Mouse (Mus musculus) limb, embryonic 13.5 days (tissue): ENCODE measurements around the gene Scaf1. TPM values are rescaled to one million over a fixed set of nuclear protein-coding genes. Genes with fewer than 3 reads are reported as not detected.
A peak's percentile ranks its signal among the peaks of the same experiment; 100 is the strongest.

Experiments used
- ATAC-seq: fragments of 200-750 bp; cut with Nextera tagmentation; 2 replicates; pipeline ENCODE4 v1.8.0; 2017; ENCODE audit warnings: low read depth, moderate number of reproducible peaks, moderate TSS enrichment; ENCODE audit not compliant: low FRiP score
- H3K27ac ChIP-seq: fragments of 300-500 bp; sonication (generic); 2 replicates; pipeline ENCODE4 v1.5.1; 2015; ENCODE audit warnings: inconsistent platforms, mild to moderate bottlenecking, moderate library complexity
- H3K27me3 ChIP-seq: fragments of 300-500 bp; sonication (generic); 2 replicates; pipeline ENCODE4 v1.6.1; 2015; ENCODE audit warnings: mild to moderate bottlenecking, inconsistent platforms
- H3K36me3 ChIP-seq: fragments of 300-500 bp; sonication (generic); 2 replicates; pipeline ENCODE4 v1.6.1; 2015; ENCODE audit warnings: inconsistent platforms, mild to moderate bottlenecking, moderate library complexity
- H3K4me1 ChIP-seq: fragments of 300-500 bp; sonication (generic); 2 replicates; pipeline ENCODE4 v1.6.1; 2015; ENCODE audit warnings: inconsistent platforms
- H3K4me2 ChIP-seq: fragments of 300-500 bp; sonication (generic); replicated peaks from 2 replicates; pipeline ENCODE4 v1.6.1; 2015; ENCODE audit warnings: inconsistent platforms, mild to moderate bottlenecking, moderate library complexity
- H3K4me3 ChIP-seq: fragments of 300-500 bp; sonication (generic); 2 replicates; pipeline ENCODE4 v1.5.1; 2015; ENCODE audit warnings: moderate library complexity, mild to moderate bottlenecking, inconsistent platforms
- H3K9ac ChIP-seq: fragments of 300-500 bp; sonication (generic); 2 replicates; pipeline ENCODE4 v1.6.1; 2015; ENCODE audit warnings: mild to moderate bottlenecking, inconsistent platforms
- H3K9me3 ChIP-seq: fragments of 300-500 bp; sonication (generic); 2 replicates; pipeline ENCODE4 v1.6.1; 2016; ENCODE audit warnings: inconsistent platforms
- WGBS: fragments of 180-500 bp; shearing (Covaris S2); methylation state at CpG from one replicate; pipeline ENCODE4 v1.1.7; 2015; 5-methylcytosine and 5-hydroxymethylcytosine counted together
- polyA plus RNA-seq: library from polyadenylated mRNA; unstranded; fragments of >200 nt; fragmentation: Nextera tagmentation; extraction: Ambion mirVana; gene quantifications from 2 replicates; pipeline ENCODE4 v1.2.1, GENCODE M21; 2015

Gene Scaf1
- 38.6 and 40.7 TPM in 2 replicates for polyA plus RNA-seq

DNA sequence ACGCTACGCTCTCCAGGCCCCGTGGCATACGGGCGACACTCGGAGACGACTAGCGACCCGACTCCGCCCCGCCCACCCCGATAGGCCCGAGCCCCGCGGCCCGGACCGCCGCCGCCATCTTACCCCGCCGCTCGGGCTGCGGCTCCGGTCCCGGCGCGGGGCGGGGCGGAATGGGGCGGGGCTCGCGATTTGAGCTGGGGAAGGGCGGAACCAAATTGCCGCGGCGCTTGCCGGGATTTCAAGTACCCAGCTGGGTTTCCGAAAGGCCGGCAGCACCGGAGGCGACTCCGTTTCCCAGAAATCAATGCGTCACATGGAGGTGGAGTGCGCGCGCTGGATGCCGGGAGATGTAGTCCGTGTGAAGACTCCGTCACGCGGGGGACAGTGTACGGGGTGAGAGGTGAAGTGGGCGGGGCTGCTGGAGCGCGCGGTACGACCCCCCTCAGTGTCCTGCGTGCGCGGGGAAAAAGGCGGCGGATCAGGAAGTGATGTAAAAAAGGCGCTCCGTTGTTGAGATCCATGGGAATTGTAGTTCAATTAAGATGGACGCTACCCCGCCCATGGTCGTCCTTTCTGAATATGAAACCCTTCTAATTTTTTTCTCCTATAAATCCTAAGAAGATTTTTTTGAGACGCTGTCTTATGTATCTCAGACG, at the start of gene Scaf1:
Scaf1 (minus strand) TSS at position 407 of the 656 bp plus-strand sequence.
- peak; percentile 89 for ATAC-seq
- Histone ChIP-seq H3K27me3 (0 out of 2 replicates have a peak, but pooled peaks cover 5% of the 10 kb centered on the region), H3K27ac (peak within 1 kb of the TSS; percentile 96), H3K4me1 (peaks cover 34% of the 10 kb centered on the region), H3K4me2 (peak within 1 kb of the TSS; percentile 81), H3K9me3 (no peaks in the 10 kb centered on the region), H3K9ac (peak within 1 kb of the TSS; percentile 98), H3K36me3 (peaks cover 31% of the 10 kb centered on the region), H3K4me3 (peak within 1 kb of the TSS; percentile 93)
- WGBS = under 1% methylated on average over 62 of the region's 69 CpGs

DNA sequence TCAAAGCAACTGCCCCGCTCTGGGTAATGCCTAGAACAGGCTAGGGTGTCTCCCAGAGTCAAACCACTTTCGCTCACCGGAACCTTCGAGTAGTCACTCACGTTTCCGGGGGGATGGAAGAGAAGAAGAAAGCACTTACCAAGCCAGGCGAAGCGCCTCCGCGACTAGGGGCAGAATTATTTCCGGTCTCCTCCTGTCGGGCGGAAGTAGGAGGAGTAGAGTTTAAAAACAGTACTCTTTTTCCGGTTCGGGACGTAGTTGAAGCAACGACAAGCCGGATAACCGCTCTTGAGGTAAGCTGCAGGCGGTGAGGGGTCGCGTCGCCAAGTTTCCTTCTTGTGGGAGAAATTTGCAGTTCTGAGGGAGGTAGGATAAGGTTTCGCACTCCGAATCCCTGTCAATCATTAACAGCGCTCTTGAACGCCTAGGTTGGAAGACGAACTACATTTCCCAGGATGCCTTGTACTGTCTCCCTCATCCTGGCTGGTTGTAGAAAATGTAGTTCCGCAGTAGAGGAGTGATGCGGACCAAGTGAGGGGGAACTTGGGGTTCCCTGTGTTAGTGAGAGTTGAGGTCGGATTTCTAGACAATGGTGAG, 46.2 kb upstream of the Scaf1 start, which contains the start of the genes Nosip and Prrg2:
Nosip (plus strand) TSS at position 191 of the 597 bp plus-strand sequence.
Prrg2 (minus strand) TSS at position 439 of the 597 bp plus-strand sequence.
- Histone ChIP-seq H3K36me3 (peaks cover 9% of the 10 kb centered on the region), H3K4me3 (peak within 1 kb of the TSS; percentile 68), H3K4me2 (peak within 1 kb of the TSS; percentile 63), H3K9me3 (no peaks in the 10 kb centered on the region), H3K9ac (peak within 1 kb of the TSS; percentile 72), H3K27me3 (no peaks in the 10 kb centered on the region), H3K27ac (peak within 1 kb of the TSS; percentile 92), H3K4me1 (peaks cover 27% of the 10 kb centered on the region)
- under 1% methylated on average over 31 of the region's 31 CpGs for WGBS
- ATAC-seq = peak; percentile 91

DNA sequence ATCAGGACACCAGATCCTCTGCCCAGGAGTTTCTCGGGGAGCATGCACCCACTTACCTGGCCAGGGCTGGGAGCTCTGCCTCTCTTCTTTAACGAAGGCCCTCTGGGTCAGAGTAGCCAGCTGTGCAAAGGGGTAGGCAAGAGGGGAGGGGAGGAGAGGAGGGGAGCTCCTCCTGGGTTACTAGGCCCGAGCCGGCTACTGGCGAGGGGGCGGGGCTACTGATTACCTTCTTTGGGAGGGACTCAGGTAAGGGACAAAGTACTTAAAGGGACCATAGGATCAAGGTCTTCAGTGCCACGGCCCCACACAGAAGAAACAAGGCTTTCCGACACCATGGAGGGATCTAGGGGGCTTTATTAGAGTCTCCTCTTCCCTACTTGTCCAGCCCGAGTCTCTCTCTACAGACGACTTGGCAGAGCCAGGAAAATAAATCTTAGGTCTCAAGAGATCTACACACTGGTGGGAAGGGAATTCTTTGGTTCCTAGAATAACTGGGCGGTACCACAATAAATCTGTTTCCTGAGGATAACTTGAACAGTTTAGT, 45.4 kb upstream of the Scaf1 start:
- H3K27me3 ChIP-seq = no peaks in the 10 kb centered on the region
- H3K4me3 ChIP-seq = peak overlapping the region; percentile 68
- no peak for ATAC-seq
- peaks cover 9% of the 10 kb centered on the region for H3K36me3 ChIP-seq
- H3K9me3 ChIP-seq = no peaks in the 10 kb centered on the region
- 15% methylated on average over 11 of the region's 11 CpGs for WGBS
- peak overlapping the region; percentile 63 for H3K4me2 ChIP-seq
- H3K9ac ChIP-seq = peak overlapping the region; percentile 60
- H3K27ac ChIP-seq = peak overlapping the region; percentile 92
- peaks cover 27% of the 10 kb centered on the region for H3K4me1 ChIP-seq

DNA sequence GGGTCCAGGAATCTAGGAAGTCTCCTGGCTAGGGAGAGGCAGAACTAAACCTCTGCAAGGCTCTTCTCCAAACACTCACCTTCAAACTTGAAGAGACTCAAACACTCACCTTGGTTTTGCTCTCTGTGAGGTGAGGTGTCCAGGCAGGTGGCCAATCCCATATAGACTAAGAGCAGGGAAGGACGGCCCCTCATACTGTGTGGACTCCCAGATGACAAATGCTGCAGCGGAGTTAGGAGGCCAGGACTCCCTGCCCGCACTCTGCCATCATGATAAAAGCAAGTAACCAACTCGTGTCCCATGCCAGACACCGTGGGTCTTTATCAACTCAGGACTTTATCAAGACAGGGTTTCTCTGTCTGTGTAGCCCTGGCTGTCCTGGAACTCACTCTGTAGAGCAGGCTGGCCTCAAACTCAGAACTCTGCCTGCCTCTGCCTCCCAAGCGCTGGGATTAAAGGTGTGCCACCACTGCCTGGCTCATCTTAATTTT, 44.5 kb upstream of the Scaf1 start:
- no peak overlapping the region for H3K27ac ChIP-seq
- H3K9ac ChIP-seq = no peak overlapping the region
- H3K27me3 ChIP-seq = no peaks in the 10 kb centered on the region
- no peak for ATAC-seq
- H3K4me3 ChIP-seq = no peak overlapping the region; the same call in 1 of the 2 replicates
- H3K9me3 ChIP-seq = no peaks in the 10 kb centered on the region
- H3K4me2 ChIP-seq = peak overlapping the region; percentile 63; the same call in 1 of the 2 replicates
- peaks cover 27% of the 10 kb centered on the region for H3K4me1 ChIP-seq
- 90% methylated on average over 6 of the region's 6 CpGs for WGBS
- H3K36me3 ChIP-seq = peaks cover 9% of the 10 kb centered on the region

DNA sequence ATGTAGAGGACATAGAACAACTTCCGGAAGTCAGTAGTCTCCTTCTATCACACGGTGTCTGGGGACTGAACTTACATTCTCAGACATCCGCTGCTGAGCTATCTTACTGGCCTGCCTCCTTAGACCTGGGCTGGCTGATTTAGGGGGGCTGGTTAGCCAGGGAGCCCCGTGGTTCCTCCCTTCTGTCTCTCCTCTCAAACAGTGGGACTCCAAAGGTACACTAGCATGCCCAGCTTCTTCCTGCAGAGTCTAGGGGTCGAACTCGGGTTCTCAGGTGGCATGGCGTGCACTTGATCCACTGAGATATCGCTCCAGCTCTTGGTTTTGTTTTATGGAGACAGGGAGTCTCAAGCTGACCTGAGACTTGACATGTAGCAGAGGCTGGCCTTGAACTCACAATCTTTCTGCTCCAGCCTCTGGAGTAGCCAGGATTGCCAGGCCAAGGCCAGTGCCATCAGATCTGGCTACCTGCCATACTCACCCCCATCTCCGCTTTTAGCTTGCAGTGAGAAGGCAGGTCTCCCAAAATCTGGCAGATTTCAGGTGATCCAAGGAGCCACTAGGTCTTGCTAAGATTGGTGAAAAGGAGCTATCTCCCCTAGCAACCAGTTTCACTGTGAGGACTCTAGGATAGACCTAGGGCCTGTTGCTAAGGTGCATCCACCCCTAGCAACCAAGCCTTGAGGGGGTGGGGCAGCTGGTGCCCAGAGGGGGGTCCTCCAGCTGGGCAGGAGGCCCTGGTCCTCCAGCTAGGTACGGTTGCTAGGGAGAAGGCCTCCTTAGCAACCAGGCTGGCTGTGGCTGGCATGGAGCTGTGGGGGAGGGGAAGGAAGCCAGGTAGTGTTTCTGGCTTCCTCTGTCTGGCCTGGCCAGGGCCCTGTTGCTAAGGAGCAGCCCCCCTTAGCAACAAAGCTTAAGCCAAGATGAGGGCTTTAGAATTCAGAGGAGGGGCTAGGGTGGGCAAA, 42.7 kb upstream of the Scaf1 start:
- Histone ChIP-seq H3K9ac (no peak overlapping the region), H3K27ac (no peak overlapping the region), H3K4me1 (peaks cover 28% of the 10 kb centered on the region), H3K36me3 (peaks cover 9% of the 10 kb centered on the region), H3K9me3 (no peaks in the 10 kb centered on the region), H3K4me2 (no peak overlapping the region), H3K27me3 (no peaks in the 10 kb centered on the region), H3K4me3 (no peak overlapping the region)
- 74% methylated on average over 10 of the region's 10 CpGs for WGBS
- ATAC-seq = no peak

DNA sequence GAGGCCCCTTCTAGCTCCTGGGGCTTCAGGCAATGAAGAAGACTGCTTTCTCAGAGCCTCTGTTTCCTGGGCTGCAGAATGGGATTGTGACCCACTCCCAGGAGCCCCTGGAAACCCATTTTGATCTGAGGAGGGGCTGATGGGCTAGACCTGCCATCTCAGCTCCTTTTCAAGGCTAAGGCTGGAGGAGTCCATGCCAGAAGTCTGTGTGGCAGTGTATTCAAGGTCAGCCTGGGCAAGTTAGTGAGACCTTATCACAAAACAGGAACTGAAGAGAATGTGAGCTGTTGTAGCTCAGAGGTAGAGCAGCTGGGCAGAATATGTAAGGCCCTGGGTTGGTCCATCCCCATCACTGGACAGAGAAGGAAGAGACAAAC, 40.8 kb upstream of the Scaf1 start:
- Histone ChIP-seq H3K9me3 (no peaks in the 10 kb centered on the region), H3K4me2 (no peak overlapping the region), H3K4me3 (no peak overlapping the region), H3K27me3 (no peaks in the 10 kb centered on the region), H3K9ac (0 out of 2 replicates have a peak overlapping the region, but pooled peaks have one; percentile 26), H3K27ac (no peak overlapping the region), H3K4me1 (peaks cover 21% of the 10 kb centered on the region), H3K36me3 (peaks cover 9% of the 10 kb centered on the region)
- ATAC-seq = no peak

DNA sequence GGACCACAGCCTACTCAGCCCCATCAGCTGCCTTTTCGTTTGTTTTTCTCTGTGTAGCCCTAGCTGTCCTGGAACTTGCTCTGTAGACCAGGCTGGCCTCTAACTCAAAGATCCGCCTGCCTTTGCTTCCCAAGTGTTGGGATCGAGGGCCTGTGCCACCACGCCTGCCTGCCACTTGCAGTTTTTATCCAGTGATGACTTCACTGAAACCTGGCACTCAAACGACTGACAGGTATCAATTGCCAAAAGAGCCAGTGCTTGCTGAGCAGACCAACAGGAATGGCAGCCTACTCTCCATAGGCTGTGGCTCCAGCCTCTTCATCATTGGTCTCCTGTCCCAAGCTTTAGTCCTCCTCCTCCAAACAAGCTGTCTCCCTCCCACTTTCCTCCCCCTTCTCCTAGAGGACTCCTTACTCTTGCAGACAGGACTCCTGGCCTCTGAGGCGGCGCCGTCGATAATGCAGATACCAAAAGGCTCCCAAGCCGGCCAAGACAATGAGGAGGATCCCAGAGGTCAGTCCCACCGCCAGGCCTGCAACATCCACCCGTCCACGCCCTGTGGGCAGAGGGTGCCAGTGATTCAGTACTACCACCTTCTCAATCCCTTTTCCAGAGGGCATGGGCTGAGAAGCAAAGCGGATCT, 40.3 kb upstream of the Scaf1 start:
- WGBS = 63% methylated on average over 14 of the region's 14 CpGs
- Histone ChIP-seq H3K36me3 (peaks cover 9% of the 10 kb centered on the region), H3K4me3 (no peak overlapping the region)

DNA sequence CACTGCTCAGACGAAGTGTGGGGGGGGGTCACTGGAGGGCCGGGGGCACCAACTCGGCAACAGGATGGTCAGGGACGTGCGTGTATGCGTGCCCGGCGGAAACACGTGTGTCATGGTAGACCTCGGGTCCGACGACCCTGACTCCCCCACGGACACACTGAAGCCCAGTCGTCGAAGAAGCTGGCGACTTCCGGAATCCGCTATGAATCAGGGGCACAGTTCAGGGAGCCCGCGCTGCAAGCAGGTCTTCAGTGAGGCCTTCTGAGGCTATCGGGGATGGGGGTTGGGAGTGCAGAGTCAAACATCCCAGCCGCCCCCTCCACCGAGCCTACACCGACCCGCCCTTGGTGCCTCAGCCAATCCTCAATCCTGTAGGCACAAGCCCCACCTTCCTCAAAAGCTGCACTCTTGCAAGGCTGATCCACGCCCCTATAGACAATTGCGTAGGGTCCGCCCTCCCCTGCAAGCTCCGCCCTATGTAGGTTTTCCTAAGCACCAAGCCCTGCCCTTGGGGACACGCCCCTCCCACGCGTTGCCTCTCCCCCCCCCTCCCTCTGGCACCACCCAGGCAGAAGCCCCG, 37.9 kb upstream of the Scaf1 start:
- peaks cover 23% of the 10 kb centered on the region for H3K36me3 ChIP-seq
- H3K9me3 ChIP-seq = no peaks in the 10 kb centered on the region
- H3K27ac ChIP-seq = peak overlapping the region; percentile 99
- ATAC-seq = peak; percentile 94
- under 1% methylated on average over 33 of the region's 33 CpGs for WGBS
- H3K4me2 ChIP-seq = peak overlapping the region; percentile 97
- peak overlapping the region; percentile 84 for H3K4me3 ChIP-seq
- H3K4me1 ChIP-seq = peaks cover 25% of the 10 kb centered on the region
- no peaks in the 10 kb centered on the region for H3K27me3 ChIP-seq
- H3K9ac ChIP-seq = peak overlapping the region; percentile 87

More for the DNA sequence above, 40.3 kb upstream of the Scaf1 start:
- Histone ChIP-seq H3K27ac (no peak overlapping the region), H3K4me1 (peaks cover 21% of the 10 kb centered on the region), H3K4me2 (no peak overlapping the region), H3K27me3 (no peaks in the 10 kb centered on the region), H3K9ac (peak overlapping the region; percentile 26; the same call in 1 of the 2 replicates), H3K9me3 (no peaks in the 10 kb centered on the region)
- no peak for ATAC-seq

DNA sequence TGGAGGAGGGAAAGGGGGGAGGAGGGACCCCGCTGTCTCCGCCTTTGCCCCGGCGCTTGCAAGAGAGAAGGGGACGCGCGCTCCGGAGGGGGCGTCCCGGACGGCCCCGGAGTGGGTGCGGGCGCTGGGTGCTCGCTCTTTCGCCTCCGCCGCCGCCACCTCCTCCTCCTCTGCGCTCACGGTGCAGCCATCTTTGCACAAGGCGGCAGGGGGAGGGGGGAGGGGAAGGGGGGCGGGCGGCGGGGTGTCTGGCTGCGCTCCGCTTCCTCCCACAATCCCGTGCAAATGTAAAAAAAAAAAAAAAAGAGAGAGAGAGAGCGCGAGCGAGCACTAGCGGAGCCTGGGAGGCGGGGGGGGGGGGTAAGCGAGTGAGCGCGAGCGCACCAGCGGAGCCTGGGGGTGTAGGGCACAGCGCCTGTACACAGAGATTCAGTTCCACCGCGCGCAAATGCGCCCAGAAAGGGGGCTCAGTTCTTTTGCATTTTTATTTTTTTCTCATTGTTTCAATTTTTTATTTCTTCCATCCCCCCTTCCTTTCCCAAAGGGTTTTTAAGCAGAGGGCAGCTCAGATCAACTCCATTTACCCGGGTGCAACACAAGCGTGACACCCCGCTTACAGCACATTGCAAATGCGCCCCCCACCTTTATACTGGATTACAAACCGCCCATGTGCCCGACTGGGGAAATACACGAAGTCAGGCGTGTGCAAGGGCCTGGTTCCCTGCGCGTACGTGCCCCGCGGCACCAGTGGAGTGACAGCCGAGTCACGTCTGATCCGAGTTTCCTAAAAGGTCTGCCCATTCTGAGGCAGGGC, 37.2 kb upstream of the Scaf1 start:
- Histone ChIP-seq H3K9me3 (no peaks in the 10 kb centered on the region), H3K36me3 (peaks cover 24% of the 10 kb centered on the region), H3K27me3 (no peaks in the 10 kb centered on the region), H3K4me2 (peak overlapping the region; percentile 97), H3K4me1 (peaks cover 24% of the 10 kb centered on the region), H3K4me3 (peak overlapping the region; percentile 84), H3K9ac (peak overlapping the region; percentile 87), H3K27ac (peak overlapping the region; percentile 99)
- ATAC-seq = peak; percentile 57
- WGBS = under 1% methylated on average over 34 of the region's 59 CpGs

DNA sequence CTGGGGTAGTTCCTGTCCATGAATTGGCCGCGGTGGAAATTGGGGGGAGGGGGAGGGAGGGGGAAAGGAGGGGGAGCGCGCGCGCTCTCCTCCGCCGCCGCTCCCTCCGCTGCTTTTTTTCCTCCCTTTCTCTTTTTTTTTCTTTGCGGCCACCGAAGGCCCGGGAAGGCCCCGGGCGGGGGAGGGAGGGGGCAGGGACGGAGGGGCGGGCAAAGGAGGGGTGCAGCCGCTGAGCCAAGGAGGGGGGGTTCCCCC, 36.6 kb upstream of the Scaf1 start, which contains the start of gene Prr12:
Prr12 (minus strand) TSS at position 20 of the 255 bp plus-strand sequence.
- H3K4me3 ChIP-seq = peak within 1 kb of the TSS; percentile 84
- ATAC-seq = no peak
- WGBS = 7% methylated on average over 8 of the region's 18 CpGs
- no peaks in the 10 kb centered on the region for H3K27me3 ChIP-seq
- H3K4me1 ChIP-seq = peaks cover 24% of the 10 kb centered on the region
- peak within 1 kb of the TSS; percentile 99 for H3K27ac ChIP-seq
- peak within 1 kb of the TSS; percentile 97 for H3K4me2 ChIP-seq
- H3K9ac ChIP-seq = peak within 1 kb of the TSS; percentile 87
- no peaks in the 10 kb centered on the region for H3K9me3 ChIP-seq
- peaks cover 30% of the 10 kb centered on the region for H3K36me3 ChIP-seq
